Mouse (Mus musculus) layer of hippocampus, adult 8-10 months (tissue): ENCODE data around the gene Rrp12. TPM values are rescaled to one million over a fixed set of nuclear protein-coding genes. Genes with fewer than 3 reads are reported as not detected.
"Not testable (repeated sequence)": the region's sequence is repeated elsewhere in the genome, so short reads cannot be mapped to it uniquely, and the experiment has no call there.

Experiments used
- DNase-seq, 2 experiments: peaks; one replicate each; pipeline ENCODE4 v3.0.0; 2022; ENCODE audit warnings: low spot score in 2 of 2
- total RNA-seq, 4 experiments: library from RNA; stranded (reverse); gene quantifications; 2 replicates each; pipeline ENCODE4 v1.2.4; 2022

Rrp12 gene
- 10 to 100 TPM; 33.0 to 34.6 (median 33.5) TPM for total RNA-seq

- peak; percentile 81 to 89 for DNase-seq
Observed at GRCm38 (mm10) chr19:41895460-41896318, at the start of gene Rrp12. Gene Rrp12, minus strand, starts transcription at chr19:41896173.

- no peak for DNase-seq
Observed at GRCm38 (mm10) chr19:41943841-41944240, 47.9 kb upstream of the Rrp12 start.

- no peak for DNase-seq
Observed at GRCm38 (mm10) chr19:41938539-41938938, 42.6 kb upstream of the Rrp12 start.

- DNase-seq = no peak
Observed at GRCm38 (mm10) chr19:41935921-41936320, 39.9 kb upstream of the Rrp12 start.

GRCm38 (mm10) chr19:41934124-41934523 lies 38.2 kb upstream of the Rrp12 start:
- DNase-seq = no peak

- peak; percentile 99 for DNase-seq
Observed at GRCm38 (mm10) chr19:41933179-41934086, 37.5 kb upstream of the Rrp12 start, which contains the start of the genes Exosc1 and Zdhhc16. Gene Exosc1, minus strand, starts transcription at chr19:41933423. Gene Zdhhc16, plus strand, starts transcription at chr19:41933480.

- peak in 1 of 2 experiments; percentile 15 for DNase-seq
Observed at GRCm38 (mm10) chr19:41932686-41933085, 36.7 kb upstream of the Rrp12 start.

GRCm38 (mm10) chr19:41920412-41921067 lies 24.6 kb upstream of the Rrp12 start:
- no peak for DNase-seq

GRCm38 (mm10) chr19:41919471-41919870 lies 23.5 kb upstream of the Rrp12 start:
- DNase-seq = no peak

- no peak for DNase-seq
Observed at GRCm38 (mm10) chr19:41916853-41917252, 20.9 kb upstream of the Rrp12 start.

- DNase-seq = no peak
Observed at GRCm38 (mm10) chr19:41915294-41915693, 19.3 kb upstream of the Rrp12 start.

GRCm38 (mm10) chr19:41914592-41914882 lies 18.6 kb upstream of the Rrp12 start:
- DNase-seq = not testable (repeated sequence)

GRCm38 (mm10) chr19:41913774-41914591 lies 18.0 kb upstream of the Rrp12 start:
- no peak for DNase-seq

GRCm38 (mm10) chr19:41912121-41913080 lies 16.4 kb upstream of the Rrp12 start:
- DNase-seq = peak; percentile 37 to 45

- peak; percentile 91 to 95 for DNase-seq
Observed at GRCm38 (mm10) chr19:41911178-41912073, 15.5 kb upstream of the Rrp12 start, which contains the start of gene Pgam1. Gene Pgam1, plus strand, starts transcription at chr19:41911923.

- DNase-seq = no peak
Observed at GRCm38 (mm10) chr19:41910396-41910795, 14.4 kb upstream of the Rrp12 start.

GRCm38 (mm10) chr19:41908736-41909135 lies 12.8 kb upstream of the Rrp12 start:
- no peak for DNase-seq

- DNase-seq = no peak
Observed at GRCm38 (mm10) chr19:41907079-41907760, 11.2 kb upstream of the Rrp12 start.
